Mouse (Mus musculus) testis, adult 2 months (tissue): Measurements from ENCODE around the gene Nepn.

Source experiments
- CTCF ChIP-seq: fragments of 200-500 bp; IDR thresholded peaks from 2 replicates; pipeline ENCODE4 v1.5.1; 2012; ENCODE audit warnings: low read depth, mild to moderate bottlenecking, inconsistent platforms, low read length, moderate library complexity; ENCODE audit not compliant: control insufficient read depth, insufficient read depth, insufficient replicate concordance
- POLR2A ChIP-seq: fragments of 200-500 bp; IDR thresholded peaks from 2 replicates; pipeline ENCODE4 v1.6.1; 2012; ENCODE audit warnings: low read depth, mild to moderate bottlenecking, inconsistent platforms, low read length, moderate library complexity; ENCODE audit not compliant: control insufficient read depth

DNA sequence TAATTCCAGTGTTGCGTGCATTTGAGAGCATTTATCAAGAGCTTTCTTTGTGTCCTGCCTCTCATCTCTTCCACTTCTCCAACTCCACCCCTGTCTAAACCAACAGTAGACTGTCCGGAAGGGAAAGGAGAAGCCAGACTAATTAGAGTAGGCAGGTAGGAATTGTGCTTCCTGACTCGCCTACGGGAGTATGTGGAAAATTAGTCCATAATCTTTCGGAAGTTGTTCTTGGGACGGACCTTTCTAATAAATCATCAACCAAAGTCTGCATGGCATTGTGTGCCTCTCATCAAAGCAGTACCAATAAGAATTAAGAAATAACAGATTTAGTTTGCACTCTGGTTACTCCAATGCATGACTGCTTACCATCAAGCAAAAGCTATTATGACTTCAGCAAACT is 5.8 kb upstream of the Nepn start:
- TF ChIP-seq POLR2A (no peak), CTCF (no peak)
